Mouse (Mus musculus) stomach, embryonic 15.5 days (tissue): ENCODE measurements at regions not wholly inside any gene's neighbourhood (a gene's known extent, or its start where the extent isn't known, plus 50 kb on each side); places are given as distances from the start of the nearest gene placed in this dataset.

Experiments used
- ATAC-seq: fragments of 200-750 bp; cut with Nextera tagmentation; 2 replicates; pipeline ENCODE4 v1.8.0; 2017; ENCODE audit warnings: low read depth, moderate number of reproducible peaks, moderate TSS enrichment; ENCODE audit not compliant: insufficient read depth, low FRiP score
- H3K27ac ChIP-seq: fragments of 300-500 bp; sonication (generic); 2 replicates; pipeline ENCODE4 v1.5.1; 2015; ENCODE audit warnings: mild to moderate bottlenecking, inconsistent platforms
- H3K27me3 ChIP-seq: fragments of 300-500 bp; sonication (generic); replicated peaks from 2 replicates; pipeline ENCODE4 v1.6.1; 2015; ENCODE audit warnings: inconsistent platforms
- H3K36me3 ChIP-seq: fragments of 300-500 bp; sonication (generic); 2 replicates; pipeline ENCODE4 v1.6.1; 2015; ENCODE audit warnings: inconsistent platforms
- H3K4me1 ChIP-seq: fragments of 300-500 bp; sonication (generic); 2 replicates; pipeline ENCODE4 v1.6.1; 2015; ENCODE audit warnings: inconsistent platforms
- H3K4me2 ChIP-seq: fragments of 300-500 bp; sonication (generic); 2 replicates; pipeline ENCODE4 v1.6.1; 2015; ENCODE audit warnings: mild to moderate bottlenecking, inconsistent platforms
- H3K4me3 ChIP-seq: fragments of 300-500 bp; sonication (generic); replicated peaks from 2 replicates; pipeline ENCODE4 v1.5.1; 2015; ENCODE audit warnings: inconsistent platforms
- H3K9ac ChIP-seq: fragments of 300-500 bp; sonication (generic); 2 replicates; pipeline ENCODE4 v1.6.1; 2015; ENCODE audit warnings: inconsistent platforms
- H3K9me3 ChIP-seq: fragments of 300-500 bp; sonication (generic); 2 replicates; pipeline ENCODE4 v1.6.1; 2016; ENCODE audit warnings: inconsistent platforms
- WGBS: fragments of 180-500 bp; shearing (Covaris S2); methylation state at CpG from one replicate; pipeline ENCODE4 v1.1.7; 2015; 5-methylcytosine and 5-hydroxymethylcytosine counted together

- 71% methylated on average over 3 of the region's 3 CpGs for WGBS
- ATAC-seq: no peak
- H3K27me3 ChIP-seq: no peaks in the 10 kb centered on the region
- no peak overlapping the region for H3K4me2 ChIP-seq
- no peaks in the 10 kb centered on the region for H3K36me3 ChIP-seq
- H3K4me1 ChIP-seq: no peaks in the 10 kb centered on the region
- no peaks in the 10 kb centered on the region; the same call in 1 of the 2 replicates for H3K9me3 ChIP-seq
- H3K9ac ChIP-seq: no peak overlapping the region
- no peak overlapping the region for H3K27ac ChIP-seq
- H3K4me3 ChIP-seq: no peak overlapping the region
These were observed 273.8 kb upstream of the Rack1 start for GRCm38 (mm10) chr11:48526316-48526715.

- Histone ChIP-seq H3K4me1 (no peaks in the 10 kb centered on the region), H3K36me3 (no peaks in the 10 kb centered on the region), H3K4me3 (no peak overlapping the region), H3K27me3 (no peaks in the 10 kb centered on the region), H3K9me3 (no peaks in the 10 kb centered on the region; the same call in 1 of the 2 replicates), H3K4me2 (no peak overlapping the region), H3K27ac (no peak overlapping the region), H3K9ac (no peak overlapping the region)
- no peak for ATAC-seq
- WGBS: 82% methylated on average over 5 of the region's 5 CpGs
These were observed 274.6 kb upstream of the Rack1 start for GRCm38 (mm10) chr11:48525517-48525916.

GRCm38 (mm10) chr11:48506886-48507285 lies 293.2 kb upstream of the Rack1 start:
- ATAC-seq: no peak
- Histone ChIP-seq H3K9ac (no peak overlapping the region), H3K27me3 (no peaks in the 10 kb centered on the region), H3K36me3 (no peaks in the 10 kb centered on the region), H3K27ac (no peak overlapping the region), H3K4me2 (no peak overlapping the region), H3K4me1 (no peaks in the 10 kb centered on the region), H3K4me3 (no peak overlapping the region), H3K9me3 (no peaks in the 10 kb centered on the region)
- WGBS: 59% methylated on average over 3 of the region's 3 CpGs

GRCm38 (mm10) chr11:48502011-48502806 lies 297.9 kb upstream of the Rack1 start:
- Histone ChIP-seq H3K4me1 (no peaks in the 10 kb centered on the region), H3K9me3 (no peaks in the 10 kb centered on the region), H3K36me3 (no peaks in the 10 kb centered on the region), H3K9ac (no peak overlapping the region), H3K27me3 (no peaks in the 10 kb centered on the region), H3K4me2 (no peak overlapping the region), H3K27ac (no peak overlapping the region), H3K4me3 (no peak overlapping the region)
- no peak for ATAC-seq
- WGBS: 54% methylated on average over 10 of the region's 10 CpGs

- ATAC-seq: no peak
- H3K4me2 ChIP-seq: no peak overlapping the region
- WGBS: 90% methylated on average over 1 of the region's 1 CpGs
- no peak overlapping the region for H3K27ac ChIP-seq
- no peak overlapping the region for H3K9ac ChIP-seq
- no peak overlapping the region for H3K4me3 ChIP-seq
- no peaks in the 10 kb centered on the region for H3K9me3 ChIP-seq
- no peaks in the 10 kb centered on the region for H3K27me3 ChIP-seq
- H3K4me1 ChIP-seq: no peaks in the 10 kb centered on the region
- no peaks in the 10 kb centered on the region for H3K36me3 ChIP-seq
These were observed 301.1 kb upstream of the Rack1 start for GRCm38 (mm10) chr11:48499057-48499456.

GRCm38 (mm10) chr11:48488308-48488707 lies 311.8 kb upstream of the Rack1 start:
- H3K4me1 ChIP-seq: no peaks in the 10 kb centered on the region
- no peaks in the 10 kb centered on the region for H3K36me3 ChIP-seq
- H3K9ac ChIP-seq: no peak overlapping the region
- H3K27me3 ChIP-seq: no peaks in the 10 kb centered on the region
- H3K4me3 ChIP-seq: no peak overlapping the region
- WGBS: 52% methylated on average over 1 of the region's 1 CpGs
- H3K4me2 ChIP-seq: no peak overlapping the region
- no peaks in the 10 kb centered on the region for H3K9me3 ChIP-seq
- ATAC-seq: no peak
- H3K27ac ChIP-seq: no peak overlapping the region

GRCm38 (mm10) chr11:48464036-48464435 lies 336.1 kb upstream of the Rack1 start:
- no peak for ATAC-seq
- WGBS: 29% methylated on average over 4 of the region's 4 CpGs

GRCm38 (mm10) chr11:48449883-48450282 lies 350.2 kb upstream of the Rack1 start:
- Histone ChIP-seq H3K36me3 (no peaks in the 10 kb centered on the region), H3K4me1 (no peaks in the 10 kb centered on the region), H3K27me3 (no peaks in the 10 kb centered on the region), H3K4me3 (no peak overlapping the region), H3K27ac (no peak overlapping the region), H3K9ac (no peak overlapping the region), H3K4me2 (no peak overlapping the region), H3K9me3 (no peaks in the 10 kb centered on the region)
- whole genome bisulfite sequencing: 96% methylated on average over 1 of the region's 1 CpGs
- no peak for ATAC-seq

More at GRCm38 (mm10) chr11:48464036-48464435, 336.1 kb upstream of the Rack1 start:
- no peak overlapping the region for H3K9ac ChIP-seq
- H3K36me3 ChIP-seq: no peaks in the 10 kb centered on the region
- no peak overlapping the region for H3K4me2 ChIP-seq
- H3K4me1 ChIP-seq: peaks cover 2% of the 10 kb centered on the region; the same call in 1 of the 2 replicates
- no peaks in the 10 kb centered on the region for H3K9me3 ChIP-seq
- H3K4me3 ChIP-seq: no peak overlapping the region
- H3K27me3 ChIP-seq: no peaks in the 10 kb centered on the region
- H3K27ac ChIP-seq: no peak overlapping the region

GRCm38 (mm10) chr11:48442534-48443254 lies 357.4 kb upstream of the Rack1 start:
- 42% methylated on average over 5 of the region's 5 CpGs for WGBS
- no peak overlapping the region for H3K27ac ChIP-seq

GRCm38 (mm10) chr11:48436712-48437111 lies 363.4 kb upstream of the Rack1 start:
- H3K4me2 ChIP-seq: no peak overlapping the region
- 84% methylated on average over 3 of the region's 3 CpGs for WGBS
- no peak for ATAC-seq
- H3K36me3 ChIP-seq: no peaks in the 10 kb centered on the region
- no peaks in the 10 kb centered on the region for H3K27me3 ChIP-seq
- H3K9me3 ChIP-seq: no peaks in the 10 kb centered on the region
- no peak overlapping the region for H3K4me3 ChIP-seq
- no peaks in the 10 kb centered on the region for H3K4me1 ChIP-seq
- H3K27ac ChIP-seq: no peak overlapping the region
- no peak overlapping the region for H3K9ac ChIP-seq

More at GRCm38 (mm10) chr11:48442534-48443254, 357.4 kb upstream of the Rack1 start:
- Histone ChIP-seq H3K27me3 (no peaks in the 10 kb centered on the region), H3K9ac (no peak overlapping the region), H3K4me2 (no peak overlapping the region), H3K9me3 (no peaks in the 10 kb centered on the region), H3K4me3 (no peak overlapping the region), H3K36me3 (no peaks in the 10 kb centered on the region), H3K4me1 (no peaks in the 10 kb centered on the region)
- ATAC-seq: no peak

GRCm38 (mm10) chr11:48431316-48431715 lies 368.8 kb upstream of the Rack1 start:
- H3K36me3 ChIP-seq: no peaks in the 10 kb centered on the region
- no peak overlapping the region for H3K4me2 ChIP-seq
- H3K9me3 ChIP-seq: no peaks in the 10 kb centered on the region
- no peak overlapping the region for H3K27ac ChIP-seq
- no peak for ATAC-seq
- no peaks in the 10 kb centered on the region for H3K27me3 ChIP-seq
- no peaks in the 10 kb centered on the region for H3K4me1 ChIP-seq
- no peak overlapping the region for H3K4me3 ChIP-seq
- H3K9ac ChIP-seq: no peak overlapping the region

- WGBS: 62% methylated on average over 2 of the region's 2 CpGs
- Histone ChIP-seq H3K27ac (no peak overlapping the region), H3K9ac (no peak overlapping the region), H3K4me2 (no peak overlapping the region), H3K27me3 (no peaks in the 10 kb centered on the region), H3K9me3 (no peaks in the 10 kb centered on the region), H3K4me3 (no peak overlapping the region), H3K4me1 (no peaks in the 10 kb centered on the region), H3K36me3 (no peaks in the 10 kb centered on the region)
- ATAC-seq: no peak
These were observed 372.7 kb upstream of the Rack1 start for GRCm38 (mm10) chr11:48427423-48427822.
